Mouse (Mus musculus): ENCODE measurements around the gene P3h2.

GRCm38 (mm10) chr16:26024543-26024942 lies 81.0 kb downstream of the P3h2 start:
- TF ChIP-seq FLI1 (IDR thresholded peaks at IDR 0.05; ENCODE audit: low read length) = no peak
- no peak for TF ChIP-seq GATA1 (IDR thresholded peaks at IDR 0.05; ENCODE audit: borderline replicate concordance, low read length)

Data from megakaryocyte, embryonic 14.5 days (primary cell).